Mouse (Mus musculus) heart, embryonic 11.5 days (tissue): ENCODE measurements around the gene Olfr536. TPM values are rescaled to one million over a fixed set of nuclear protein-coding genes. Genes with fewer than 3 reads are reported as not detected.

ENCODE experiments used
- polyA plus RNA-seq: library from polyadenylated mRNA; unstranded; fragments of >200 nt; fragmentation: Nextera tagmentation; extraction: Ambion mirVana; gene quantifications from 2 replicates; pipeline ENCODE4 v1.2.1, GENCODE M21; 2014

Gene Olfr536
- polyA plus RNA-seq, 1 experiment from 2014 or later = not detected

Other genes starting within 250 kb of the Olfr536 start
- not detected in 2 replicates for gene Olfr525, start 186.5 kb downstream of the Olfr536 start, polyA plus RNA-seq
- gene Olfr527, start 173.4 kb downstream of the Olfr536 start, polyA plus RNA-seq = not detected in 2 replicates
- gene Olfr60, start 145.7 kb downstream of the Olfr536 start, polyA plus RNA-seq = not detected in 2 replicates
- not detected in 2 replicates for gene Olfr530, start 131.1 kb downstream of the Olfr536 start, polyA plus RNA-seq
- gene Olfr531, start 104.5 kb downstream of the Olfr536 start, polyA plus RNA-seq = not detected in 2 replicates
- gene Olfr532, start 85.8 kb downstream of the Olfr536 start, polyA plus RNA-seq = not detected in 2 replicates
- gene Olfr533, start 44.0 kb downstream of the Olfr536 start, polyA plus RNA-seq = not detected in 2 replicates
- gene Olfr535, start 23.2 kb downstream of the Olfr536 start, polyA plus RNA-seq = not detected in 2 replicates
- gene Olfr538, start 60.5 kb upstream of the Olfr536 start, polyA plus RNA-seq = not detected in 2 replicates
- not detected in 2 replicates for gene Olfr46, start 93.9 kb upstream of the Olfr536 start, polyA plus RNA-seq
- not detected in 2 replicates for gene Olfr61, start 121.6 kb upstream of the Olfr536 start, polyA plus RNA-seq
- not detected in 2 replicates for gene Olfr53, start 139.1 kb upstream of the Olfr536 start, polyA plus RNA-seq
- not detected in 2 replicates for gene Olfr539, start 152.5 kb upstream of the Olfr536 start, polyA plus RNA-seq
- not detected in 2 replicates for gene Olfr45, start 174.6 kb upstream of the Olfr536 start, polyA plus RNA-seq
- gene Olfr541, start 189.9 kb upstream of the Olfr536 start, polyA plus RNA-seq = not detected in 2 replicates